Comparison of ENCODE assay signal across 21 mouse cellular contexts in the genomic region with DNA sequence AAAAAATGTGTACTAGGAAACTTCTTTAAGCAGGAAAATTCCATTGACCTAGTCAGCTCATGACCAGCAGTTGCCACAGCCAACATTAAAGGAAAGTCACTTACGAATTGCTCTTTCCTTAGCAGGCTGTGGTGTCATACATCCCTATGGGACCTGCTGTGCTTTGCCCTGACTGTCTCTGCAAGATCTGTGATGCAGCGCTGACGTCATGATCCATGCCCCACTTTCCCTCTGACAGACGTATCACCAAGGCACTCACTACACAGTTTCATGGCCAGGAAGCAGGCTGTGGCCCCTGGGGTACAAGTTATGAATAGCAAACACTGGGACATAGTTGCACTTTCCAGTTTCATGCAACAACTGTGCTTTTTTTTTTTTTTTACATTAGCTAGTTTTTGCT.
A peak's percentile ranks its signal among the peaks of the same experiment; 100 is the strongest.
DNase-seq lines count a peak whose midpoint lies in the region; ATAC-seq and TF ChIP-seq lines count a peak whose summit lies in the region.
"Had no signal": no experiment of that assay in that cellular context is flagged by ENCODE, and none has a peak within 500 bp of the region (broad histone marks: within the 10 kb centered on the region; RNA-seq: fewer than 3 reads in every experiment).

No protein-coding gene starts in this region.

- H3K36me3 ChIP-seq in megakaryocyte, embryonic 14.5 days (replicated peaks; ENCODE audit: low read length): peaks cover 3% of the 10 kb centered on the region
- H3K36me3 ChIP-seq: forebrain, embryonic 12.5 days; hindbrain, embryonic 13.5 days; intestine, embryonic 15.5 days; limb, embryonic 13.5 days; midbrain, embryonic 12.5 days had no signal

- WGBS in cerebellum, adult 2 months: 62% methylated on average over 4 of the region's 4 CpGs

- H3K4me3 ChIP-seq in cerebellum, adult 2 months (replicated peaks; ENCODE audit: insufficient read depth, low read depth, low read length): no peak overlapping the region
- H3K4me3 ChIP-seq in megakaryocyte, embryonic 14.5 days (replicated peaks): peak overlapping the region; percentile 71
- H3K4me3 ChIP-seq: forebrain, embryonic 12.5 days; hindbrain, embryonic 13.5 days; intestine, embryonic 15.5 days; limb, embryonic 13.5 days; midbrain, embryonic 12.5 days had no signal

- no peak for TF ChIP-seq POLR2A in cerebellum, adult 2 months (IDR thresholded peaks at IDR 0.05; ENCODE audit: borderline replicate concordance, insufficient read depth, low read length)

- no peaks in the 10 kb centered on the region for H3K27me3 ChIP-seq in cerebellum, adult 2 months (ENCODE audit: control insufficient read depth, insufficient read depth, low read length)
- H3K27me3 ChIP-seq in megakaryocyte, embryonic 14.5 days (replicated peaks): peaks cover 2% of the 10 kb centered on the region
- H3K27me3 ChIP-seq: forebrain, embryonic 12.5 days; hindbrain, embryonic 13.5 days; intestine, embryonic 15.5 days; limb, embryonic 13.5 days; midbrain, embryonic 12.5 days had no signal

- ATAC-seq in megakaryocyte, adult 5-6 weeks (ENCODE audit: poor library complexity, severe bottlenecking): no peak
- no peak for ATAC-seq in megakaryocyte progenitor cell, adult 5-6 weeks (replicated peaks; ENCODE audit: poor library complexity)
- ATAC-seq: intestine, embryonic 15.5 days had no signal

- H3K27ac ChIP-seq in cerebellum, adult 2 months (ENCODE audit: insufficient read depth, low read length): no peak overlapping the region
- H3K27ac ChIP-seq: forebrain, embryonic 12.5 days; hindbrain, embryonic 13.5 days; intestine, embryonic 15.5 days; limb, embryonic 13.5 days; midbrain, embryonic 12.5 days had no signal

- H3K4me1 ChIP-seq in cerebellum, adult 2 months (ENCODE audit: control insufficient read depth, insufficient read depth, low read length): no peaks in the 10 kb centered on the region; the same call in 1 of the 2 replicates
- H3K4me1 ChIP-seq in megakaryocyte, embryonic 14.5 days: peaks cover 65% of the 10 kb centered on the region
- H3K4me1 ChIP-seq: forebrain, embryonic 12.5 days; hindbrain, embryonic 13.5 days; intestine, embryonic 15.5 days; midbrain, embryonic 12.5 days had no signal

- H3K9me3 ChIP-seq in megakaryocyte, embryonic 14.5 days: no peaks in the 10 kb centered on the region
- H3K9me3 ChIP-seq: forebrain, embryonic 12.5 days; hindbrain, embryonic 13.5 days; intestine, embryonic 15.5 days; limb, embryonic 13.5 days; midbrain, embryonic 12.5 days had no signal

- peak; percentile 32 to 53 for DNase-seq in cerebellum, adult 2 months
- DNase-seq in cerebellum, postnatal 14 days: no peak
- DNase-seq in adipocyte (ENCODE audit: low spot score): peak; percentile 77
- DNase-seq in skeletal muscle tissue, adult 2 months (ENCODE audit: low read depth, low spot score): peak; percentile 47
- no peak for DNase-seq in lung, postnatal 10 days
- DNase-seq: B cell, adult 2 months; cerebellum, adult 9-10 months; kidney, adult 9 months; kidney, postnatal 25 days; layer of hippocampus, adult 9-11 months; lung, postnatal 14 days; right cerebral cortex, adult 18-20 months; thymus, postnatal 25 days had no signal

- TF ChIP-seq CTCF in cerebellum, adult 2 months (IDR thresholded peaks at IDR 0.05; ENCODE audit: borderline replicate concordance, insufficient read depth, low read depth, low read length): no peak

Comparison
In these comparisons a context has a peak if more than half of its experiments do, and no peak if none do; other contexts are left out.
1. DNase-seq: peak in cerebellum, adult 2 months (2 of 2), adipocyte (single experiment) and skeletal muscle tissue, adult 2 months (single experiment); none in cerebellum, postnatal 14 days (0 of 2) and lung, postnatal 10 days (single experiment).